Mouse (Mus musculus) adipocyte (in vitro differentiated cells): ENCODE measurements around the gene Cracr2b.

Experiments
- DNase-seq: peaks from one replicate; pipeline ENCODE4 v3.0.0-alpha.2; 2016; ENCODE audit warnings: low spot score

The Cracr2b gene

DNA sequence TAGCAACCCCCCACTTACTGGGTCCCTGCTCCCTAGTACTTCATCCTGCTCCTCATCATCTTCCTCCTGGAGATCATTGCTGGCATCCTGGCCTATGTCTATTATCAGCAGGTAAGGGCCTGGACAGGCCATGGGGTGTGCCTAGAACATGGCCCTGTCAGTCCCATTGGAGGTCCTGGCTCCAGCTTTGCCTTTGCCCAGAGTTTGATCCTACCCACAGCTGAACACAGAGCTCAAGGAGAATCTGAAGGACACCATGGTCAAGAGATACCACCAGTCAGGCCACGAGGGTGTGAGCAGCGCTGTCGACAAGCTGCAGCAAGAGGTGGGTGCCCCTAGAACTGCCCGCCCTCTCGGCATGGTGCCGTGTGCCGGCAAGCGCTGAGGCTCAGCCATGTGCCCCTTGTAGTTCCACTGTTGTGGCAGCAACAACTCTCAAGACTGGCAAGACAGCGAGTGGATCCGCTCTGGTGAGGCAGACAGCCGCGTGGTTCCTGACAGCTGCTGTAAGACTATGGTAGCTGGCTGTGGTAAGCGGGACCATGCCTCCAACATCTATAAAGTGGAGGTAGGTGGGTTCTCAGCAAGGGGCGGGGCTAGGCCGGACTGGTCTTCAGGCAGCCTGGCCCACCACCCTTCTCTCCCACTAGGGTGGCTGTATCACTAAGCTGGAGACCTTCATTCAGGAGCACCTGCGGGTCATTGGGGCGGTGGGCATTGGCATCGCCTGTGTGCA lies 9.2 kb downstream of the Cracr2b start:
- DNase-seq, result no peak

DNA sequence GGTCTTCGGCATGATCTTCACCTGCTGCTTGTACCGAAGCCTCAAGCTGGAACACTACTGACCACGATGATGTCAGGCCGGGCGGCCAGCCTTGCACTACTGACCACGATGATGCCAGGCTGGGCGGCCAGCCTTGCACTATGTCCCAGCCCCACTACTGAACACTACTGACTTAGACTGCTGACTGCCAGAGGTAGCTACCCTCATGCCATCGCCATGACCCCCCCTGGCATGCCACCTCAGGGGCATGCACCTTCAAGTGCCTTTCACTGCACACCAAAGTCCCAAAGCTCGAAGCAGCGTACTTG lies 9.7 kb downstream of the Cracr2b start:
- DNase-seq, result no peak

DNA sequence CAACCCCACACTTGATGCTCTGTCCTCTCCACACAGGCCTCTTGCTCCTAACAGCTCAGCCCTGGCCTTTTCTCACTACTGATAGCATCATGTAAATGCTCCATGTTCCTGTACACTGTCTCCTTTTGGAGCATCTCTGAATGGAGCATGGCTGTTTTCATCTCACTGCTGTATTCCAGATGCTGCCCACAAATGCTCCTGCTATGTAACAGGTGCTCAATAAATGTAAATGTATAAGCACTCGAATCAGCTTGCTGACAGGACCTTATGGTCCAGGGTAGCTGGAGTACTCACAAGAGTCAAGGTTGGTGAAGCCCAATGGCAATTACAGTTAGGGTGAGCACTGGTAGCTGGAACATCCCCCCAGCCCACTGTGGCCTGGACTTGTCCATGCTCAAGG lies 10.3 kb downstream of the Cracr2b start:
- no peak for DNase-seq

DNA sequence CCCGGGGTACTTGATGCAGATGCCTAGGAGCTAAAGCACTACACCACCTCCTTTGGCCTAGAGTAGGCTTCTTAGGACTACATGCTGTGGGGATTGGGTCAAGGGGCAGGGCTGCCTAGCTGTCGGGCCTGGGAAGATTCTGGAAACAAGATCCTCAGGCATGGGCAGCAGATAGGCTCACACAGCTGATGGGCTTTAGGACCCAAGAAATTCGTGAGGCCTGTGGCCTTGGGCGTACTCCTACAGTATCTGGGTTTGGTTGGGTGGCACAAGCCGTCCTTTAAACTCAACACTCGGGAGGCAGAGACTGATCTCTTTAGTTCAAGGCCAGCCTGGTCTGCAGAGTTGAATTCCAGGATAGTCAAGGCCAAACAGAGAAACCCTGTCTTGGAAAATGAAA lies 11.3 kb downstream of the Cracr2b start:
- peak; percentile 77 for DNase-seq

DNA sequence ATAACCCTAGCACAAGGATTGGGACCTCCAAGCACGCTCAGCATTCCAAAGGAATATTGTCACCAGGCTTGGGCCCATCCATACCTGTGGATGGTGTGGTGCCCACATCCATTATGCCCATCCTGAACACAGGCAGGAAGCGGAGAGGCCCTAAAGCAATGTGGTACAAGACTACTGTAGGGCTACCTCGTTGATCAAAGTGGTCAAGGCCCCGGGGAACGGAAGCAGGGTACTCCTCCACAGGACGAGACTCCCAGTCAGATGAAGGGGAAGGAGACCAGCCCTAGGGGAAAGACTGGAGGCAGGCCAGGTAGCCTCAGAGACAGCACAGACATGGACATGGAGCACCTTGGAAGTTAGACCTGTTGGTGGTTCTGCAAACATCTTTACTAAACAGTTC lies 11.9 kb downstream of the Cracr2b start:
- no peak for DNase-seq

DNA sequence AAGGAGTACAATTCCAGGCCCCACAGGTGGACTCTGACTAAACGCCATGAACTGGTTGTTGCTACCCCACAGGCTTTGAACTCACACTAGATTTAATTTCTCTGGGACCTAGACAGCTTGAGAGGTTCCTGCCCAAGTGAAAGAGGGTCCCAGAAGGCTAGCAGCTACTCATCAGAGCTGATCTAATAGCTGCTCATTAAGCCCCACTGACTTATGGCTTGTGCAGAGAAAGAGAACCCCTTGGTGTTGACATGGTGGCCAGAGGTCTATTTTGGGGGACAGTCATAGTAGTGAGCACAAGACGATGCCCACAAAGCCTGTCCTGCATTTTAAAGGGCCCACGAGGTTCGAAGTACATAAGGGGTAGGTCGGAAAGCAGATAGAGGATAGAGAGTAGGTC lies 13.3 kb downstream of the Cracr2b start:
- no peak for DNase-seq

DNA sequence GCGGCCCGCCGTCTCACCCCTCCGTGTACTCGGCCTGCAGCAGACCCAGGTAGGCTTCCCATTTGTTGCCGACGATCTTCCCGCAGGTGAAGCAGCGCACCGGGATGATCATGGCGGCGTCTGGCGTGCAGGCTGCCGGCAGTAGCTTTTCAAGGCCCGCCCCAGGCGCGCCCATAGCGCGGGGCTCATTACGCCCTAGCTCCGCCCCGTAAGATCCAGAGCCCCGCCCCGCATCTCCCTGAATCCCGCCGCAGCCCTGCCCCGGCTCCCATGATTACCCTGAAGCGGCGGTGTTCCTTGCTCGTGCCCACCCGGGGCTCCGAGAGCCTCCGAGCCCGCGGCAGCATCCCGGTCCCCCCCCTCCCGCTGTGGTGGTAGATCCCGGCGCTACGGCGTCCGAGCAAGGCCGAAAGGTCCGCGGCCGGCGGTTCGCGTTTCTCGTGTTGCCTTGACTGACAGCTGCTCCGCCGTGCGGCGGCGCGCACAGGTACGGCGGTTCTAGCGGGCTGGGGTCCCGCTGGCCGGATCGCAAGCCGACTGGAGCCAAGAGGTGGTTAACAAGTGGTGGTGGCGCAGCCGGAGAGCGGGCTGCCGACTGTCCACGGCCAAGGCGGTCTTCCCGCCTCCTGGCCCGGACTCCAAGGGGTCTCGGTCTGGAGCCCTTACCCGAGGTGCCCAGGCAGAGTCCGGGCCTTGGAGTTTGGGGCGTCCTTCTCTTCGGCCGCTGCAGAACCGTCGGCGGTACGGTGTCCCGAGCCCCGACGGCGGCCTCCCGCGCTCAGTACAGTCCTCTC lies 14.3 kb downstream of the Cracr2b start, which contains the start of the genes Polr2l and Tspan4:
Gene Polr2l (minus strand): TSS at position 122 of the 794 bp plus-strand sequence.
Gene Tspan4 (plus strand): TSS at position 230 of the 794 bp plus-strand sequence.
- DNase-seq, result peak; percentile 77

DNA sequence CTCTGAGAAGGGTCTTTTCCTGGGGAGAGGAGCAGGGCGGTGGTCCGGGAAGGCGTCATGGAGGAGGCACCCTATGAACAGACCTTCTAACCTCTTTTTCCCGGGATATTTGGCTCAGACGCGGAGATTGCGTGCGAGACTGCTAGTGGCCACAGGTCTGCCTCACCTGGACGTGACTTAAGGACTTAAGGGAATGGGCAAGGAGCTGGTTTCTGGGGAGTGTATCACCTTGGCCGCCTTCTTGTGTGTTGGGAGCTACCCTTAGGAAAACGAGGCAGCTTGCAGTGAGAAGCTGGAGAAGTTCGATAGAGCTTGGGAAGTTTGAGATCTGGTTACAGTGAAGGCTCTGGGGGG lies 14.9 kb downstream of the Cracr2b start:
- DNase-seq, result peak; percentile 33

DNA sequence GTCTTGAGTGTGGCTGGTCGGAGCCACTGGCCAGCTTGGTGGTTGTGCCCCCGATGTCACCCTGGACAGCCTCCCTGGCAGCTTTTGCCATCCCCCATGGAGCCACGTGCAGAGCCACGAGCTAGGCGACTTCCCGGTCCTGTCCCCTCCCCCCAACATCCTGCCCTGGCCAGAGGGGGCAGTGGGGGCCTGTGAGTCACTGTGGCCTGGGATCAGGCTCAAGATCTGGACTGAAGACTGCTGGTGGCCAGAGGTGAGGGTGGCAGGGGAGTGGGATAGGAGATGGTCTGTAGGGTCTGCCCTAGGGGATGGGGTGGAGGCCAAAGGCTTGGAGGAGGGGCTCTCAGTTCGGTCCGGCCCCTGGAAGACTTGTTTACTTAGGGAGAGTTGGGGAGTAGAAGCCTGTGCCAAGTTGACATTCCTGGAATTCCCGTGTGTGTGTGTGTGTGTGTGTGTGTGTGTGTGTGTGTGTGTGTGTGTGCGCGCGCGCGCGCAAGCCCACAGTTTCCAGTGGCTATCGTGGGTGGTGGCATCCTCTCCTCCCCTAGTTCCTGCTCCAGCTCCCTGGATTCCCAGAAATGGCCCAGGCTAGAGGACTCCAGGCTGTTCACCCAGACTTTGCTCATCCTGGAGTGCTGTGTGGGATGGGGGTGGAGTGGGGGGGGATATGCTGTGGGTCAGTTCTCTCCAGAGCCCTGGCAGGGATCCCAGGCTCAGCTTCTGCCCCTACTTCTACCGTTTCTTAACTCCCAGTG lies 15.5 kb downstream of the Cracr2b start:
- peak; percentile 83 for DNase-seq

DNA sequence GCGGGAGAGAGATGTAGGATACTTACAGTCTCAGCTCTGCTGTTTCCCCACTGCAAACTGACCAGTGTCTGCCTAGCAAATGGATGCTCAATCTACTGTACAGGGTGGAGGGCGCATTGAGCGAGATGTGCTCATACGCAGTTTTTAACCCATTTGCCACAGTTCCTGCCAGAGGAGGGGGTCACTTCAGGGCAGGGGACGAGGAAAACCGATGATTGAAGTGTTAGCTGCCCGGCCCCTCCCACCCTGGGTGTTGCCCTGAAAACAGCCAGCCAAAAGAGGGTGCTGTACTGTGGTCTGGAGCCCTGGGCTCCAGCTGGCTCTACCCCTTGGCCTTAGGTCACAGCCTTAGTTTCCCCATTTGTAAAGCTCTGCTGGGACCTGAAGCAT lies 16.1 kb downstream of the Cracr2b start:
- DNase-seq, result no peak

DNA sequence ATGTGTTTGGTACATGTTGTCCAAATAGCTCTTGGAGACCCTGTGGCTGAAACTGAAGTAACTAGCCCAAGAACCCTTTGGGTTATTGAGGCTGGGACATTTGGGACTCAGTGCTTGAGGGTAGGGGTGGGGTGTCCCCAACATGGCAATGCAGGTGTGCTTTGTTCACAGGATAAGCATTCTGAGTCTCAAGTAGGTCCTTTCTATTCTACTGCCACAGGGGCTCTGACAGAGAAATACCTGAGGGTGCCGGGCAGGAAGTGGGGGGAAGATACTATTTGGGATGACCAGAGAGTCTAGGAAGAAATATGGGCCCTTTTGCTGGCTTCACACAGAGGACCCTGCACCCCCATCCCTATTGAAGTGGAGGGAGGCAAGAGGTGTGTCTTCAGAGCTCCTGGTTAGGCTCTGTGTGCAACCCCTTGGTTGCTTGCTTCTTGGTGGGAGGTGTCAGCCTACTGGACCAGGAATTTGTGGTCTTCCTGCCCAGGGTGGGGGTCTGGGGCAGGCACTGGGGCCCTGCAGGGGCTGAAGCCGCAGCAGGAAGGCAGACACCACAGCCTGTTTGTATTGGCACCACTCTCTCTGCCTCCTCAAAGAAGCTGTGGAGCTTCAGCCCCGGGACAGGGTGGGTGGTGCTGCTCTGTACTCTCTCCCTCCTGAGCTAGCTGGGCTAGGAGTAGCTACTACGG lies 16.8 kb downstream of the Cracr2b start:
- DNase-seq, result no peak

DNA sequence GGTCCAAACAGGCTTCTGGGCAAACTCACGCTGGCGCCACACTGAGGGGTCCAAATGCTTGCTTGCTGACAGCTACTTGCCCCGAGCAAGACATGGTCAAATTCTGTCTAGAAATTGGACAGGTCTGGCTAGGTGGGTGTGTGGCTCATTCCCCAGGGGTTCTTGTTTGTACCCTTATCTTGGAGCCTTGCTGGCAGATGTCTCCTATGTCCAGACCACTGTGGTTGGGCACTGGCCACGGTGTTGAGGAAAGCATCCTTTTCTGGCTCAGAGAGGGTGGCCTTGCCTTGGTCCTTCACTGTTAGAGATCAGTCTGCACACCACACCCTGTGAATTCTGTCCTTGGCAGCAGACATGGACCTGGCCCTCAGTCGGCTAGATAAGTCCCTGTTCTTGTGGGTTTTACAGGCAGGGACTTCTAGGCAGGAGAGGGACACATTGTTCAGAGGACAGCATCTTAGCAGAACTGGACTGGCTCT lies 17.4 kb downstream of the Cracr2b start:
- DNase-seq, result no peak

DNA sequence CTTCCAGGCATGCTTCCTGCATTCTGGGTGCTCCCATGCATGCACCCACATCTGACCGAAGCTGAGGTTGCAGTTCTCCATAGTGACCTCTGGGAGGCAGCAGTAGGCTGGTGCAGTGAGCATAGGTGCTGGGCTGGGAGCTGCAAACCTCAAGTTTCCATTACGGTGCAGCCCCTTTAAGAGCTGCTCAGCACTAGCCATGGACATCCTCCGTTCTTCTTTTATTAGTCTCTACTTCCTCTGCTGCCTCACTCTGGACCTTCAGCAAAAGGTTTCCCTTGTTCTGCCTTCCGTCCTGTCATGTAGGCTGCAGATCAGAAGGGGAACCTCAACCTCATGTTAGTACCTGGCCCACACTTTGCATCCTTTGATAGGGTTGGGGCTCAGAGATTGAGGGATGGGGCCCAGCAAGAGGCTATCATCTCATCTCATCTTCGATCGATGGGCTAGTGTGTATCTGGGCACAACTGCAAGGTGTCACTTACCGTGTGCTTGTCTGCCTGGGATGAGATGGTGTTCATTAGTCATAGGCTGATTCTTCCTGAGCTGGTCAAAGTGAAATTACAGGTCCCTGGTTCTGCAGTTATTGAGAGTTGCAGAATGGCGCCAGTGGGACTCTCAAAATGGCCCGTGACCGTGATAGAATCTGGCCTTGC lies 20.1 kb downstream of the Cracr2b start:
- DNase-seq, result peak; percentile 49

DNA sequence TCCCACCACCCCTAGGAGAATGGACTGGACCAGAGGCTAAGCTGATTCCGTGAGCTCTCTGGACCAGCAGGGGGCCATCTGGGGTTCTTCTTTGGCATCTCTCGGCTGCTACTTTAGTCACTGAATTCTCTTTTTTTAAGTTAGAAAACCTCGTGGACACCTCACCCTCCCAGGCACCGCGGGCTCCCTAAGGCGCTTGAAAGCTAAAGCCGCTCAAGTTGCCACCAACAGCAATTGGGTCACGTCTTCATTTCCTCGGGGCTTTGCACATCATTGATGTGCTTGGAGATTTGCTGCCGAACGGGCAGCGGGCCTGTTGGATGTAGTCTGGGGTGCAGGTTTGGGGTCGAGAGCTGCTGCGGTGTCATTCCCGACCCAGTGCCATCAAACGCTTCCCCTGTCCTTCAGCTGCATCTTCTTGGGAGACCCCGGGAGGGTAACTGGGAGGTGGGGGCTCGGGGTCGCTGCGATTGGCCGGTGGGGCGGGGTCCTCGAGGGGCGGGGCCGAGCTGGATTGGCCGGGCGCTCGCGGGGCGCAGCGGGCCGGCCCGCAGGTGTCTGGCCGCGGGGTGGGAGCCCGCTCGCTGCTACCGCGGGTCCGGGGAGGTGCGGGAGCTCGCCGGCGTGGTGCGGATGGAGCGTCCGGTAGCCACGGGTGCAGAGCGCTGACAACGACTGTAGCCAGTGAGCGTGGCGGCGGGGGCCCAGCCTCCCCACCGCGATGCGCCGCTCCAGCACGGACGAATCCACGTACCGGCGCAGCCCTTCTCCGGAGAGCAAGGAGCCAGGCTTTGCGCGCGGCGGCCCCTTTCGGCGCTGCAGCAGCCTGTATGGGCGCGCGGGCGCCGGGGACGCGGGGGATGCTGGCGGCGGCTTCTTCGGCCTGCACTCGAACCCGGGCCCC lies 20.9 kb downstream of the Cracr2b start:
- DNase-seq, result no peak

DNA sequence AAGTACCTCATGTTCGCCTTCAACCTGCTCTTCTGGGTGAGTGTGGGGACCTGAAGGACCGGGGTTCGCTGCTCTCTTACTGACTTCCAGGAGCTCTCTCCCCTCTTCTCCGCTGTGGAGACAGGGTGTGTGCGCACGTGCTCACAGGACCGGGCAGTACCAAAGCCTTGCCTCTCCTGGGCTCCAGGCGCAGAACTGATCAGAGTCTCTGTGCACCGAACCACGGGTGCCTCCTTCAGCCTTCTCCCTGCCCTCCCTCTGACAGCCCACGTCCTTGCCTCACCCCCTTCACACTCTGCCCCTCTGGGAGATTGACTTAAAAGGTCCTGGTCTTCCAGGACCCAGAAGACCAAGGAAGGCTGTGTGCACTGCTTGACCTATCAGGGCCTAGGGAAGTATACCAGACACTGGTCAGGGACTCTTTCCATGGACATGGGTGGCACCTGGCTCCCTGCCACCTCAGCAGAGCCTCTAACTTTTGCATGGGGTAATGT lies 21.7 kb downstream of the Cracr2b start:
- DNase-seq, result no peak

DNA sequence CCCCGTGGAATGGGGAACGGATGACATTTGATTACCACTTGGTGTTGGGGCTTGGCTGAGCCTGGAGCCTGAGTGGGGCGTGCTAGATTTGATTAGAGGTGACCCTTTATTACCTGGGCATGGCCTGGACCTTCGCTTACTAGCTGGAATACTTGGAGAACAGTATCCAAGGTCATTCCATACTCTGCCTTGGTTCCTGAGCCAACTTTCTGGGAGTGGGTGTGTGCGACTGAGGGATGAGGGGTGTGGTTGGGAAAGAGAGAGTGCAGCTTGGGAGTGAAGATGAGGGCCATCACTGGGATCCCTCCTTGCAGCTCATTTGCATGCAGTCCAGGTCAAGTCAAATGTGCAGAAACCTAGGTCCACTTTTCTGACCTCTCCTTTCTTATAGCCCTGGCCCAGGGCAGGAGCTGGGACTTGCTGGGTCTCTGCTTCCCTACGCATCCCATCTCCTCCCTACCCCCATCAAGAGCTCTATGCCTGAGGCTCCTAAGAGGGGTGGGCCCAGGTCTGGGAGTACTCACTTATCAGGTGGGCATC lies 22.3 kb downstream of the Cracr2b start:
- DNase-seq, result no peak

DNA sequence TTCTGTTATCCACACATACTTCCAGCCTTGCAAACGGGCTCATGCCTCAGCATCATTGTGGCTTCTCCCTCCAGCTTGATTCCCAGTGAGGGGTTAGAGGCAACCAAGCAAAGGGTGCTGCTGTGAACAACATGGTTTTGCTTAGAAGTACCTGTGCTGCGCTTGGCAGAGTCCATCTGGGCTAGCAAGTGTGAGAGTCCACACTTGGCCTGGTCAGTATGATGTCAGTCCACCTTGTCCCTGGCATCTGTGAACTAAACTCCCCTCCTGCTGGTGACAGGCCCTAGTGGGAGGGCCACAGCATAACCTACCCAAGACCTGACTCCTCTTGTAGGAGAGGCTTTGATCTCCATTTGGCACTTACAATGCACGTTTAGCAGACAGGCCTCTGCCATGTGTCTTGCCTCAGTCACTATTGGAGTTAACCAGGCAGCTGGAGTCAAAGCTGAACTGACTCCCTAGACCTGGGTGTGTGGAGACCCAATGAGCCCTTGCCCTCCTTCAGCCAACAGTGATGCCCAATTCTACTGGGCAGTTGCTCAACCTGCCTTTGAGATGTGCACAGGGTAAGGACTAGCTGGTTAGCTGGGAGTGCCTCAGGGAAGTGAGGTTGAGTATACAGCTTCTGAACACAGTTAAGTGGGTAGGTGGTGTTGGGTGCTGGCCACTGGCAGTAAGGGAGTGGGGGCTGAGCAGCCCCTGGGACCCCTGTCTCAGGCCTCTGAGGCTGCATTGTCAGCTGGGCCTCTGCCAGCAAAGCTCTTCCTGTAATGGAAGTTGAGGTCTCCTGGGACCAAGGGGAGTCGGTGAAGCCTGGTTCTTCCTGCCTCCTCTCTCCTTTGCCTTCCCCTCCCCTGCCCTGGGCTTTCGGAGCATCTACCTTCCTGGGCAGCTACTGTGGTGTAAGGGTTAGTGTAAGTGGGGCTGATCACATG lies 23.6 kb downstream of the Cracr2b start:
- no peak for DNase-seq

DNA sequence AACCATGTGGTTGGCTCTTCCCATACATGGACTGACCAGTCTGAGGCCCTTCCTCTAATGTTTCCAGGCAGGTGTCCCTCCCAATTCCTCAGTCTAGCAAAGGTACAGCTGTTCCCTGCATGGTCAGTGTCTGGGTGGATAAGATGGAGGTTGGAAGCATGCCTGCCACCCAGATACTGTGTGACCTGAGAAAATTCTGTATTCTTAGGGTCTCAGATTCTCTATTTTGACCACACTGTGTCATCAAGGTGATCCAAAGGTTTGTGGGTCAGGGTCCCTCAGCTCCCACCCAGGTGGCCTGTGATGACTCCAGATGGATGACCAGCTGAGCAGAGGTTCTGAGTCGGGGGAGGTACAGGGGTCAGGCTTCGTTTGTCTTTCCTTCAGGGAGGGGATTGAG lies 24.3 kb downstream of the Cracr2b start:
- no peak for DNase-seq

DNA sequence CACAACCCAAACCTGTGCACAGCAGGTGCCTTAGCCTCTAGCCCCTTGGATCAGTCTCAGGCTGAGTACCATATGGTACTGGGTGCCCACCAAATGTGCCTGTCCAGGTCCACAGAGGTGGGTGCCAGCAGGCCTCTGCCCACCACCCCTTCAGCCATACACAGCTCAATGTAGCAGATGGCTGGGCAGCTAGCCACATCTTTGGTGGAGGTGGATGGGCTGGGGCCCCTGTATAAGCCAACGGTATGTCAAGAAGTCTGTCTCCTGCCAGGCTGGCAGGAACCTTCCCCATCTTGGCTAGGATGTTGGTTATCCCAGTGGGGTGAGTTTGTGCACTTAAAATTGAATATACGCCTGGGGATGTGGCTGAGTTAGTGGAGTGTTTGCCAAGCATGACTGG lies 24.7 kb downstream of the Cracr2b start:
- no peak for DNase-seq
